Mouse (Mus musculus): Measurements from ENCODE around the gene Gpx5.

GRCm38 (mm10) chr13:21326657-21327211, 34.2 kb upstream of the Gpx5 start:
- no peak for TF ChIP-seq GATA1 (IDR thresholded peaks at IDR 0.05; ENCODE audit: low read length)
- TF ChIP-seq TAL1 (IDR thresholded peaks at IDR 0.05; ENCODE audit: low read length): no peak

All from erythroblast, embryonic 14.5 days (primary cell).